In the genomic region with DNA sequence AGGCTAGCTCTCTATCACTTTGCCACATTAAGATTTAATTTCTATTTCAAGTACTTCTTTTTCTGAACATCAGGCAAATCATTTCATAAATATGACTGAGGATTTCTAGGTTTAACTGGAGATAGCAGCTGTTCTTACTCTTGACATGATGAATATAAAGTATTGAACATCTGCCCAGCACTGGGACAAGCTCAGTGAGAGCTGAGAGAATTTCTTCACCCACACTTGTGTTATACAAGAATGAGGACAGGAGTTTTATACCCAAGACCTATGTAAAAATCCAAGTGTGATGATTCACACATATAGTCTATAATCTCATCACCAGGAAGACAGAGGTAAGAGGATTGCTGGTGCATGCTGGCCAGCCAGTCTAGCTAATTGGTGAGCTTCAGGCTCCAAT, we compare ENCODE assay signal across 22 mouse cellular contexts.
A peak's percentile ranks its signal among the peaks of the same experiment; 100 is the strongest.
DNase-seq lines count a peak whose midpoint lies in the region; ATAC-seq lines count a peak whose summit lies in the region.
"Had no signal": no experiment of that assay in that cellular context is flagged by ENCODE, and none has a peak within 500 bp of the region (broad histone marks: within the 10 kb centered on the region; RNA-seq: fewer than 3 reads in every experiment).

No protein-coding gene starts in this region.

- H3K27me3 ChIP-seq in midbrain, embryonic 11.5 days (ENCODE audit: control insufficient read depth, insufficient read depth, low read length): no peaks in the 10 kb centered on the region
- H3K27me3 ChIP-seq in midbrain, embryonic 15.5 days (replicated peaks): no peaks in the 10 kb centered on the region
- H3K27me3 ChIP-seq: embryonic facial prominence, embryonic 12.5 days; forebrain, embryonic 12.5 days; forebrain, embryonic 15.5 days had no signal

- no peak overlapping the region for H3K9ac ChIP-seq in midbrain, embryonic 11.5 days (ENCODE audit: low read length)
- no peak overlapping the region for H3K9ac ChIP-seq in midbrain, embryonic 15.5 days
- H3K9ac ChIP-seq: embryonic facial prominence, embryonic 12.5 days; forebrain, embryonic 12.5 days; forebrain, embryonic 15.5 days; forebrain, postnatal 0 days had no signal

- no peak overlapping the region for H3K4me2 ChIP-seq in midbrain, embryonic 11.5 days
- no peak overlapping the region for H3K4me2 ChIP-seq in midbrain, embryonic 15.5 days
- H3K4me2 ChIP-seq: embryonic facial prominence, embryonic 12.5 days; forebrain, embryonic 12.5 days; forebrain, embryonic 15.5 days had no signal

- H3K36me3 ChIP-seq in midbrain, embryonic 11.5 days (ENCODE audit: control insufficient read depth, insufficient read depth, low read length): no peaks in the 10 kb centered on the region
- no peaks in the 10 kb centered on the region for H3K36me3 ChIP-seq in midbrain, embryonic 15.5 days (replicated peaks)
- H3K36me3 ChIP-seq: embryonic facial prominence, embryonic 10.5 days; embryonic facial prominence, embryonic 12.5 days; forebrain, embryonic 10.5 days; forebrain, embryonic 12.5 days; forebrain, embryonic 15.5 days had no signal

- no peak overlapping the region for H3K27ac ChIP-seq in midbrain, embryonic 11.5 days (ENCODE audit: low read depth, low read length)
- no peak overlapping the region for H3K27ac ChIP-seq in midbrain, embryonic 15.5 days
- H3K27ac ChIP-seq: embryonic facial prominence, embryonic 10.5 days; embryonic facial prominence, embryonic 12.5 days; forebrain, embryonic 10.5 days; forebrain, embryonic 12.5 days; forebrain, embryonic 15.5 days had no signal

- DNase-seq in frontal cortex, adult 2 months (ENCODE audit: extremely low spot score in 1 of 2, low spot score in 1 of 2): peak; percentile 3 to 20
- no peak for DNase-seq in frontal cortex, postnatal 25 days (ENCODE audit: low spot score in 2 of 2)
- peak; percentile 14 for DNase-seq in midbrain, embryonic 11.5 days (ENCODE audit: low spot score, missing footprints)
- peak; percentile 51 for DNase-seq in brain, adult 2 months (ENCODE audit: low read depth, low spot score)
- peak; percentile 31 for DNase-seq in telencephalon, adult 2 months (ENCODE audit: low read depth, low spot score)
- DNase-seq: adrenal gland, adult 2 months; adrenal gland, postnatal 10 days; adrenal gland, postnatal 25 days; cerebellum, adult 11-12 months; cerebellum, adult 2 months; cerebellum, adult 9-10 months; cerebellum, postnatal 10 days; cerebellum, postnatal 25 days; forebrain, postnatal 0 days had no signal

- no peaks in the 10 kb centered on the region for H3K9me3 ChIP-seq in midbrain, embryonic 11.5 days (ENCODE audit: control insufficient read depth, low read length)
- no peaks in the 10 kb centered on the region for H3K9me3 ChIP-seq in midbrain, embryonic 15.5 days
- H3K9me3 ChIP-seq: embryonic facial prominence, embryonic 10.5 days; embryonic facial prominence, embryonic 12.5 days; forebrain, embryonic 10.5 days; forebrain, embryonic 12.5 days; forebrain, embryonic 15.5 days had no signal

- no peak overlapping the region for H3K4me3 ChIP-seq in midbrain, embryonic 11.5 days (ENCODE audit: low read depth, low read length)
- no peak overlapping the region for H3K4me3 ChIP-seq in midbrain, embryonic 15.5 days
- H3K4me3 ChIP-seq: embryonic facial prominence, embryonic 10.5 days; embryonic facial prominence, embryonic 12.5 days; erythroblast, embryonic 14.5 days; forebrain, embryonic 10.5 days; forebrain, embryonic 12.5 days; forebrain, embryonic 15.5 days had no signal

- ATAC-seq in midbrain, embryonic 11.5 days (ENCODE audit: low FRiP score): no peak
- no peak for ATAC-seq in midbrain, embryonic 15.5 days (replicated peaks)
- no peak for ATAC-seq in erythroblast, adult 5-6 weeks (replicated peaks; ENCODE audit: low FRiP score, poor library complexity, severe bottlenecking)
- ATAC-seq: forebrain, embryonic 15.5 days; forebrain, postnatal 0 days had no signal

- H3K4me1 ChIP-seq in midbrain, embryonic 11.5 days (ENCODE audit: control insufficient read depth, insufficient read depth, low read length): no peaks in the 10 kb centered on the region
- no peaks in the 10 kb centered on the region for H3K4me1 ChIP-seq in midbrain, embryonic 15.5 days
- H3K4me1 ChIP-seq: embryonic facial prominence, embryonic 10.5 days; embryonic facial prominence, embryonic 12.5 days; forebrain, embryonic 12.5 days; forebrain, embryonic 15.5 days had no signal

Comparison
In these comparisons a context has a peak if more than half of its experiments do, and no peak if none do; other contexts are left out.
1. DNase-seq: peak in frontal cortex, adult 2 months (2 of 2), midbrain, embryonic 11.5 days (single experiment), brain, adult 2 months (single experiment) and telencephalon, adult 2 months (single experiment); none in frontal cortex, postnatal 25 days (0 of 2).